Mouse (Mus musculus) hematopoietic stem cell, adult 5-6 weeks (primary cell): ENCODE measurements around the gene Cfdp1. TPM values are rescaled to one million over a fixed set of nuclear protein-coding genes. Genes with fewer than 3 reads are reported as not detected.

Source experiments
- ATAC-seq, 2 experiments: fragments of 125-278 bp in 1 of 2; replicated peaks in 1 of 2; 2 replicates each; pipeline ENCODE4 v1.8.0; 2016 to 2017; ENCODE audit warnings: inconsistent platforms in 2 of 2, mild to moderate bottlenecking in 2 of 2, moderate number of reproducible peaks in 2 of 2, low read depth in 1 of 2, moderate TSS enrichment in 1 of 2; ENCODE audit not compliant: low FRiP score in 2 of 2, poor library complexity in 2 of 2, severe bottlenecking in 2 of 2, insufficient read depth in 1 of 2, low TSS enrichment in 1 of 2
- total RNA-seq: library from RNA; stranded (forward); fragments of 172-1452, 232-1000 nt; gene quantifications from 2 replicates; pipeline ENCODE4 v1.2.3, GENCODE M21; 2017

The Cfdp1 gene
- total RNA-seq: 173 and 207 TPM in 2 replicates

GRCm38 (mm10) chr8:111853861-111854501 lies at the start of gene Cfdp1:
TSS of gene Cfdp1 (minus strand) at chr8:111854291.
- ATAC-seq: peak; percentile 100

DNA sequence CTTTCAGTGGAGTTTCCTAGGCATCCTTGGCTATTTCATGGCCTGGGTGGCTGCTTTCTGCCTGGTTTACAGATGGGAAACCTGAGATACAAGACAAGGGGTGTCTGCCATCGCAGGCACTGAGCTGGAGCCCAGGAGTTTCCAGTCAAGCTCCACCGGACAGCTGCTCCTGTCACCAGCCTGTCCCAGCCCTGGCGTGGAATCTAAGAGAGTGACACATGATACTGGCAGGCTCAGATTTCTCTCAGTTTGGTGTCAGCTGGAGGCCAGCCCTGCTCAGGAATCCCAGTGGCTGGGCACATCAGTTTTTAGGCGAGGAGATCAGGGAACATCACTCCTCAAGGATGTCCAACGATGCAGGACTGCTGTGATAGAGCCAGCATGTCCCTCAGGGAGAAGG lies 48.0 kb upstream of the Cfdp1 start:
- no peak for ATAC-seq

GRCm38 (mm10) chr8:111898586-111898985 lies 44.5 kb upstream of the Cfdp1 start:
- ATAC-seq: no peak

GRCm38 (mm10) chr8:111894955-111895354 lies 40.9 kb upstream of the Cfdp1 start:
- ATAC-seq: no peak

GRCm38 (mm10) chr8:111892615-111893014 lies 38.5 kb upstream of the Cfdp1 start:
- ATAC-seq: no peak

DNA sequence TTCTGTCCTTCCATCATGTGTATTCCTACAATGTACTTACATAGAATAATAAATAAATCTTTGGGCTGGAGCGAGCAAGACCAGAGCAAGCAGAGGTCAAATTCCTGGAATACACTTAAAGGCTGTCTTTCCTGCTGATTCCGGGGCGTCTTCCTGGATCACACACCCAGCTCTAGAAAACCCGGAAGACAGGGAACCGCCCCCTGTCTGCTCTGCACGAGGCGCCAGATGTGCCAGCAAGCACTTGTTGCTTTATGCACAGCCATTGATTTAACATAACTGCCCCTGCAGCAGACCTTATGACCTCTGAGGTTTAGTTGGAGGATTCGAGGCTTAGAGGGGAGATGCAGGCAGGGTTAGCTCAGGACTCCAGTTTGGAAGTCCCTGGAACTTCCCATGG lies 37.9 kb upstream of the Cfdp1 start:
- ATAC-seq: no peak

GRCm38 (mm10) chr8:111890911-111891303 lies 36.8 kb upstream of the Cfdp1 start:
- ATAC-seq: no peak

DNA sequence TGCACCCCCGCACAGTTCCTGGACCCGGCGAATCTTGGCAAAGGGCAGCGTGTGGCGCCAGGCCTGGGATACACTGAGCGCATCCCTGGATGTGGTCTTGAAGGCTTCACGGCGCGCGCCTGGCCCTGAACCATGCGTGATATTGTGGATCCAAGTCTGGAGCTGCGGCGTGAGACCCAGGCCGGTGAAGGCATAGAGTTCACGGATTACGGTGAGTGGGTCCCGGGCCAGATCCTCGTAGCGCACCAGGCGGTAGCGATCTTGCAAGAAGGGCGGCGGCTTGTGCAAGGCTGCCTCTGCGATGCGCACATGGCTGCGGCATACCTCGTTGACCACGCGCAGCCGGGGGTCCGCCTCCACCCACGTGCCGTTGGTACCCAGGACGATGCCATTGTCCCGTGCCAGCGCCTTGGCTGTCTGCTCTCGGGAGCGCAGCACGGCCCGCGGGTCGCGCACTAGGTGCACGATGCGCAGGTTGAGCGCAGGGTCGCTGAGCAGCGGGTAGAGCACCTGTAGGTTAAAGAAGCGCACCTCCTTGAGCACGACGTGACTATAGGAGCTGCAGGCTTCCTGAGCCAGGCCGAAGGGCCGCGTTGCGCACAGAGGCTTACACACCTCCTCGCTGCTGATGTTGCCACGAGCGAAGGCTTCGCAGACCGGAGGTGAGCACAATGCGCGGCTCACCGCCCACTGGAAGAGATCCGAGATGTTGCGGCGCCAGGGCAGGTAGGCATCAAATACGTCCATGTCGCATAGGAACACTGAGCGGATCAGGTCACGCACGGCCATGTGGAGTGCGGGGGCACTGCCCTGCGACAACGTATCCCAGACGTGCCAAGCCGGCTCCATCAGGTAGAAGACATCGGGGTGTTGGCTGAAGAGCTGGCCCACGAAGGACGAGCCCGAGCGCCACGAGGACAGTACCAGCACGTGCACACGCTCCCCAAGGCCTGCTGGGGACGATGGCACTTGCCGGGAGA lies 36.1 kb upstream of the Cfdp1 start:
- peak in 1 of 2 experiments; percentile 15; a peak in 2 of 4 replicates for ATAC-seq

- no peak for ATAC-seq
Measured at GRCm38 (mm10) chr8:111888091-111888650, 34.1 kb upstream of the Cfdp1 start.

DNA sequence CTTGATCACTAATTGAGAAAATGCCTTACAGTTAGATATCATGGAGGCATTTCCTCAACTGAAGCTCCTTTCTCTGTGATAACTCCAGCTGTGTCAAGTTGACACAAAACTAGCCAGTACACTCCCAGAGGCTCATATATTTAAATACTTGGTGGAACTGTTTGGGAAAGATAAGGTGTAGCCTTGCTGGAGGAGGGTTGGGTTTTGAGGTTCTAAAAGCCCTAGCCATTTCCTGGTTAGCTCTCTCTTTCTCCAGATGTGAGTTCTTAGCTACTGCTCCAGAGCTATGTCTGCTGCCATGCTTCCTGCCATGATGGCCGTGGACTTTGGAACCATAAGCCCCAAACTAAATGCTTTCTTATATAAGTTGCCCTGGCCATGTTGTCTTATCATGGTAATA lies 33.4 kb upstream of the Cfdp1 start:
- no peak for ATAC-seq

DNA sequence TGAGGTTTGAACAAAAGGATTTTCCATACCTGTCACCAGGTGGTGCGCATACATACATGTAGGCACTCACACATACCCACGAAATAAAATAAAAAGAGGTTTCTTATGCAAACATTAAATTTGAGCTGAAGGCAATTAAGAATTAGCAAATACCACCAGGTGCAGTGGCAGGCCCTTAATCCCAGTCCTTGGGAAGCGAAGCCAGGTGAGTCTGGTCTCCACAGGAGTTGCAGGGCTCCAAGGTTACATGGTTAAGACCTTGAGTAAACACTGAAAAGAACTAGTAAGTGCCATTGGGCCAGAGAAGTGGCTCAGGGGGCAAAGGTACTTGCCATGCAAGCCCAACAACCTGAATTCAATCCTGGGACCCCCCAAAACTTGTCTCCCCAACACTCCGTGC lies 29.5 kb upstream of the Cfdp1 start:
- ATAC-seq: no peak

- peak; percentile 65 to 77 for ATAC-seq
Measured at GRCm38 (mm10) chr8:111881591-111881990, 27.5 kb upstream of the Cfdp1 start.

- no peak for ATAC-seq
Measured at GRCm38 (mm10) chr8:111877711-111878110, 23.6 kb upstream of the Cfdp1 start.

DNA sequence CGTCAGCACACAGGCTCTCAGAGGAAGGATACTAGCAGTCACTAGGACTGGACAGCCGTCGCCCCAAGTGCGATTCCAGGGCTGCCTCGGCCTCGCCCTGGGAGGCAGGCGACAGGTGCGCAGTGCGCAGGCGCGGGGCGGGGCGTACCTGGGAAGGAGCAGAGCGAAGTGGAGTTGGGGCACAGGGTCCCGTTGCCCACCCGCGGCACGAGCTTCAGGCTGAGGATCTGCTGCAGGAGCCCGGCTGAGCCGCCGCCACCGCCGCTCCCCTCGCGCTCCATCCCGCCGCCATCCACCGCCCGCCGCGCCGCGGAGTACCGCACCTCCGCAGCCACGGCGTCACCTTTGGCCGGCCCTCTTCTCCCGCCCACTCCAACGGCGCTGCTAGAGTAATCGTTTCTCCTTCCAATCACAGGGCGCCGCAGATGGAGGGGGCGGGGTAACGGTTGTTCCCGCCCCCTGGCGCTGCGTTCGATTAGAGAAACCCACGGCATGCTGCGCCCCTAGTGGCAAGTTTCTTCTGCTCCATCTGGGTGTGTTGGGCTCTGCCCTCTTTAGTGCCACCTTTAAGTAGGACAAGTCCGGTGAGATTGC lies 22.4 kb upstream of the Cfdp1 start, which contains the start of gene Tmem170:
Gene Tmem170 (minus strand): TSS at position 396 of the 594 bp plus-strand sequence.
- ATAC-seq: peak; percentile 98

DNA sequence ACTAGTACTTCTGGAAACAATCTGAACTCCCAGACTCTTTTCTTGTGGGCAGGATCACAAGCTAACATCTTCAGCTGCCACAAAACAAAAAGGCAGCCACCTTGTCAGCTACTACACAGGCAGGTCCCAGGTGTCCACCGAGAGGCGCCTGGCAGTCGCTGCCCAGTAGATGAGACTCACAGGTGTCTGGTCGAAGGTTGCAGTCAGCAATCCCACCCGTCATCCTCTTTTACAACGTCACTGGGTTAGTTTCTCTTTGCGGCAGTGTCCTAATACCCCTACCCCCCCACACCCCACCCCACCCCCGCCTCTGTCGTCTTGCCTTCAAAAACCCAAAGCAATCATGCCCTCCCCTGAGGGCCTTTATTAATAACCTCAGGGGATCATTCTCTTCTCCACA lies 21.7 kb upstream of the Cfdp1 start:
- ATAC-seq: peak; percentile 9 to 30; a peak in 2 of 4 replicates

- ATAC-seq: no peak
Measured at GRCm38 (mm10) chr8:111871278-111871677, 17.2 kb upstream of the Cfdp1 start.

DNA sequence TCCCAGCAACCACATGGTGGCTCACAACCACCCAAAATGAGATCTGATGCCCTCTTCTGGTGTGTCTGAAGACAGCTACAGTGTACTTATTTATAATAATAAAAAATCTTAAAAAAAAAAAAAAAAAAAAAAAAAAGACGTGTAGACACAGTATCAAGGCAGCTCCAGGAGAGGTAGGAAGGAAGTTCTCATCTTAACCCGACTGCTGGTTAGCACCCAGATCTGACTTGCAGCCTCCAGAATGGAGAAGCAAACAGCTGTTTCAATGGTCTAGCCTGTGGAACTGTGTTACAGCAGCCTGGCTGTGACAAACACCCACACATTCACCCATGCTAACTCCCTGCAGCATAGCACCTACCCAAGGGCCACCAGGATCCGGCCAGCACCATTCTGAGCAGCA lies 16.3 kb upstream of the Cfdp1 start:
- no peak for ATAC-seq

- no peak for ATAC-seq
Measured at GRCm38 (mm10) chr8:111868664-111869063, 14.6 kb upstream of the Cfdp1 start.
